Mouse (Mus musculus) neural tube, embryonic 11.5 days (tissue): ENCODE results near the gene Chst7. TPM values are rescaled to one million over a fixed set of nuclear protein-coding genes. Genes with fewer than 3 reads are reported as not detected.

Experiments used
- ATAC-seq: fragments of 200-750 bp; cut with Nextera tagmentation; 2 replicates; pipeline ENCODE4 v1.8.0; 2017; ENCODE audit warnings: moderate number of reproducible peaks, mild to moderate bottlenecking, moderate TSS enrichment, moderate library complexity; ENCODE audit not compliant: insufficient read depth, low FRiP score, low TSS enrichment
- DNase-seq: peaks from one replicate; pipeline ENCODE4 v3.0.0-alpha.2; 2015; ENCODE audit warnings: low spot score
- H3K27ac ChIP-seq: fragments of 300-500 bp; sonication (generic); 2 replicates; pipeline ENCODE4 v1.5.1; 2014; ENCODE audit warnings: low read depth, mild to moderate bottlenecking, low read length
- H3K27me3 ChIP-seq: fragments of 300-500 bp; sonication (generic); 2 replicates; pipeline ENCODE4 v1.6.1; 2014; ENCODE audit warnings: mild to moderate bottlenecking, low read length, mixed read lengths; ENCODE audit not compliant: control insufficient read depth, insufficient read depth
- H3K36me3 ChIP-seq: fragments of 300-500 bp; sonication (generic); 2 replicates; pipeline ENCODE4 v1.6.1; 2014; ENCODE audit warnings: mild to moderate bottlenecking, low read length, moderate library complexity, mixed read lengths; ENCODE audit not compliant: control insufficient read depth, insufficient read depth
- H3K4me1 ChIP-seq: fragments of 300-500 bp; sonication (generic); 2 replicates; pipeline ENCODE4 v1.6.1; 2014; ENCODE audit warnings: low read length, mixed read lengths; ENCODE audit not compliant: control insufficient read depth, insufficient read depth
- H3K4me2 ChIP-seq: fragments of 300-500 bp; sonication (generic); 2 replicates; pipeline ENCODE4 v1.6.1; 2014; ENCODE audit warnings: low read depth, mild to moderate bottlenecking, moderate library complexity
- H3K4me3 ChIP-seq: fragments of 300-500 bp; sonication (generic); 2 replicates; pipeline ENCODE4 v1.5.1; 2014; ENCODE audit warnings: low read depth, low read length
- H3K9ac ChIP-seq: fragments of 300-500 bp; sonication (generic); 2 replicates; pipeline ENCODE4 v1.6.1; 2014; ENCODE audit warnings: mild to moderate bottlenecking, low read length
- H3K9me3 ChIP-seq: fragments of 300-500 bp; sonication (generic); 2 replicates; pipeline ENCODE4 v1.6.1; 2016; ENCODE audit warnings: low read length; ENCODE audit not compliant: control insufficient read depth
- WGBS: fragments of 180-500 bp; shearing (Covaris S2); extraction: QIAGEN DNeasy Blood & Tissue Kit; methylation state at CpG from one replicate; pipeline ENCODE4 v1.1.7; 2014; 5-methylcytosine and 5-hydroxymethylcytosine counted together
- polyA plus RNA-seq: library from polyadenylated mRNA; unstranded; fragments of >200 nt; fragmentation: Nextera tagmentation; extraction: Ambion mirVana; gene quantifications from 2 replicates; pipeline ENCODE4 v1.2.1, GENCODE M21; 2014

The Chst7 gene
- polyA plus RNA-seq, 1 experiment from 2014 or later = 3.5 TPM

DNA sequence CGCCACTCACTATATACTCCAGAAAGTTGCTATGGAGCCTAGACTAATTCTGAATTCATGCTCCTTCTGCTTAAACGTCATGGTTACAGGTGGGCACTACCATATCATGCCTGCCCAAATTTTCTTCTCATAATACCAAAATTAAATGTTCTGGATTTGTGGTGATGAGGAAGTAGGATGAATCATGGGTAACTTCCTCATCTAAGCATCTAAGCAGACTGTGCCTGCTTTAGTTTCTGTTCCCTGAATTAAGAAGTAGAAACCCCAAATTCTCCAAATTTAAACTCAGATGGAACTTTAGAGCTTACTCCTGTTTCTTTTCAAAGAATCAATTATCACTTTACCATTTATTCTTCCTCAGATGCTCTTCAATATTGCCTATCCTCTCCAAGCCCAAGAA lies 58.4 kb downstream of the Chst7 start:
- H3K9ac ChIP-seq = no peak overlapping the region
- DNase-seq = no peak
- WGBS = 70% methylated on average over 2 of the region's 2 CpGs
- no peak overlapping the region for H3K4me3 ChIP-seq
- no peak for ATAC-seq
- no peaks in the 10 kb centered on the region for H3K4me1 ChIP-seq
- H3K27me3 ChIP-seq = no peaks in the 10 kb centered on the region
- H3K4me2 ChIP-seq = no peak overlapping the region
- no peaks in the 10 kb centered on the region for H3K9me3 ChIP-seq
- no peak overlapping the region for H3K27ac ChIP-seq
- H3K36me3 ChIP-seq = no peaks in the 10 kb centered on the region

DNA sequence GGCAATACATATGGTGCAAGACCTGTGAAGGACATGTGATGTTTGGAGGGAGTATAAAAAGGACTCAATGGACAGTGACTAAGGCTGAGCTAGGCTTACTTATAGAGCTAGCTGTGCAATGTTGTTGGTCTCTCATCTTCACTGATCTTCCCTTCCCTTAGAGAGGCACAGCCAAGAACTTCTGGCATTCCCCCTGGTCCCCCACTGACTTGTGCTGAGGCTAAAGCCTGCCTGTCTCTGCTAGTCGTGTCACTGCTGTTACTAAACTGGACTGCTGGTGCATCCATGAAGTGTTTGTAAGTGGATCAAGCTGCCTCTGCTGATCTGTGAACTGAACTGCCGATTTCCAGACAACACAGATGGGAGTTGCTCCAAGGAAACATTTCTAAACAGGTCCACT lies 66.1 kb downstream of the Chst7 start:
- Histone ChIP-seq H3K4me1 (no peaks in the 10 kb centered on the region), H3K27me3 (no peaks in the 10 kb centered on the region), H3K4me2 (no peak overlapping the region), H3K9me3 (no peaks in the 10 kb centered on the region), H3K4me3 (no peak overlapping the region), H3K9ac (no peak overlapping the region), H3K36me3 (no peaks in the 10 kb centered on the region), H3K27ac (no peak overlapping the region)
- 64% methylated on average over 2 of the region's 2 CpGs for WGBS
- ATAC-seq (no peak), DNase-seq (no peak)

DNA sequence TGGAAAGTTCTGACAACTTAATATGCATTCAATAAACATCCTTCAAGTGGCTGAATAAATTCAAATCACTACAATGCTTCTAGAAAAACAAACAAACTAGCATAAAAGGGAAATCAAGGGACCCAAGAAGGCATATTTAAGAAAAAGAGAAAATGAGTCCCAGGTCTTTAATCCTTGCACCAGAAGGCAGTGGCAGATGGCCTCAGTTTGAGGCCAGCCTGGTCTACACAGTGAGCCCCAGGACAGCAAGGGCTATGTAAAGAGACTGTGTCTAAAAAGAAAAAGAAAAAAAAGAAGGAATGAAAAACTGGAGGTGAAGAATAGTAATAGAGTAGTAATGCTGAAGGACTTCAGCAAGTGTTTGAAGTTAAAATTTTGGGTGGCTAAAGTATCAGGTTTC lies 69.6 kb downstream of the Chst7 start:
- no peak for DNase-seq
- Histone ChIP-seq H3K4me1 (no peaks in the 10 kb centered on the region), H3K4me2 (no peak overlapping the region), H3K4me3 (no peak overlapping the region), H3K9ac (no peak overlapping the region), H3K27ac (no peak overlapping the region), H3K9me3 (no peaks in the 10 kb centered on the region), H3K36me3 (no peaks in the 10 kb centered on the region), H3K27me3 (no peaks in the 10 kb centered on the region)
- ATAC-seq = no peak

DNA sequence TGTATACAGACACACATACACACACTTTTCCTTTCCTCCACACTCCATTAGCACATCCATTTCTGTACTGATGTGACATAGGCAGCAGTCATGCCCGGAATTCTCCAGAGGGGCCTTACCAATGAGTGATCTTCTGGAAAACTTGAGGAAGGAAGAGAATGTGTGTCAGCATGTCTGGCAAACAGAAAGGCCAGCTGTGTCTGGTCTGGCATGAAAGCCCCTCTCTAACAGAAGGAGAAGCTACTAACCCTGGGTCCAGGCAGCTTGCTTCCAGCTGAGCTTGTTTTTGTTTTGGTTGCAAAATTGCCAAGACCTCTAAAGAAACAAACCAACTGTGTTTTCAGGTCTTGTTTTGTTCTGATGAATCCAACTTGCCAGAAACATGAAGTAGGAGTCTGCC lies 70.1 kb downstream of the Chst7 start:
- DNase-seq (no peak), ATAC-seq (no peak)
- H3K27ac ChIP-seq = no peak overlapping the region
- no peaks in the 10 kb centered on the region for H3K36me3 ChIP-seq
- H3K4me1 ChIP-seq = no peaks in the 10 kb centered on the region
- no peak overlapping the region for H3K4me3 ChIP-seq
- H3K9me3 ChIP-seq = no peaks in the 10 kb centered on the region
- no peak overlapping the region for H3K4me2 ChIP-seq
- 86% methylated on average over 1 of the region's 1 CpGs for WGBS
- H3K9ac ChIP-seq = no peak overlapping the region
- H3K27me3 ChIP-seq = no peaks in the 10 kb centered on the region

Other genes starting within 250 kb of the Chst7 start
- gene Slc9a7, start 232.2 kb downstream of the Chst7 start, polyA plus RNA-seq = 1.7 and 3.4 TPM in 2 replicates